Mouse (Mus musculus) intestine, embryonic 14.5 days (tissue): Measurements from ENCODE around the gene Selenom. TPM values are rescaled to one million over a fixed set of nuclear protein-coding genes. Genes with fewer than 3 reads are reported as not detected.

ENCODE experiments used
- ATAC-seq: fragments of 200-750 bp; cut with Nextera tagmentation; replicated peaks from 2 replicates; pipeline ENCODE4 v1.8.0; 2017; ENCODE audit warnings: low read depth, moderate number of reproducible peaks, moderate TSS enrichment, moderate library complexity; ENCODE audit not compliant: low FRiP score, low TSS enrichment
- DNase-seq: peaks from one replicate; pipeline ENCODE4 v3.0.0-alpha.2; 2018; ENCODE audit warnings: low spot score
- H3K27ac ChIP-seq: fragments of 300-500 bp; sonication (generic); 2 replicates; pipeline ENCODE4 v1.5.1; 2014; ENCODE audit warnings: low read depth, mild to moderate bottlenecking, control low read depth
- H3K27me3 ChIP-seq: fragments of 300-500 bp; sonication (generic); replicated peaks from 2 replicates; pipeline ENCODE4 v1.6.1; 2014; ENCODE audit warnings: low read length, control low read depth; ENCODE audit not compliant: control insufficient read depth, insufficient read depth
- H3K36me3 ChIP-seq: fragments of 300-500 bp; sonication (generic); 2 replicates; pipeline ENCODE4 v1.6.1; 2014; ENCODE audit warnings: low read length, control low read depth; ENCODE audit not compliant: control insufficient read depth, insufficient read depth
- H3K4me1 ChIP-seq: fragments of 300-500 bp; sonication (generic); replicated peaks from 2 replicates; pipeline ENCODE4 v1.6.1; 2014; ENCODE audit warnings: low read length, control low read depth, mixed read lengths; ENCODE audit not compliant: control insufficient read depth, insufficient read depth
- H3K4me2 ChIP-seq: fragments of 300-500 bp; sonication (generic); 2 replicates; pipeline ENCODE4 v1.6.1; 2014; ENCODE audit warnings: low read length
- H3K4me3 ChIP-seq: fragments of 300-500 bp; sonication (generic); 2 replicates; pipeline ENCODE4 v1.5.1; 2014; ENCODE audit warnings: low read depth, low read length, control low read depth, mixed read lengths
- H3K9ac ChIP-seq: fragments of 300-500 bp; sonication (generic); 2 replicates; pipeline ENCODE4 v1.6.1; 2014; ENCODE audit warnings: mild to moderate bottlenecking, low read length
- H3K9me3 ChIP-seq: fragments of 300-500 bp; sonication (generic); 2 replicates; pipeline ENCODE4 v1.6.1; 2016; ENCODE audit warnings: low read length, control low read depth; ENCODE audit not compliant: control insufficient read depth
- WGBS: fragments of 180-500 bp; shearing (Covaris S2); extraction: QIAGEN DNeasy Blood & Tissue Kit; methylation state at CpG from one replicate; pipeline ENCODE4 v1.1.7; 2014; 5-methylcytosine and 5-hydroxymethylcytosine counted together
- polyA plus RNA-seq: library from polyadenylated mRNA; unstranded; fragments of >200 nt; fragmentation: Nextera tagmentation; extraction: Ambion mirVana; gene quantifications from 2 replicates; pipeline ENCODE4 v1.2.1, GENCODE M21; 2014

Selenom gene
- 146 and 160 TPM in 2 replicates for polyA plus RNA-seq

GRCm38 (mm10) chr11:3514529-3515054, at the start of gene Selenom:
TSS of gene Selenom (plus strand) at chr11:3514684.
- ATAC-seq (peak; percentile 68), DNase-seq (peak; percentile 98)
- H3K27ac ChIP-seq, result peak within 1 kb of the TSS; percentile 48; the same call in 1 of the 2 replicates

DNA sequence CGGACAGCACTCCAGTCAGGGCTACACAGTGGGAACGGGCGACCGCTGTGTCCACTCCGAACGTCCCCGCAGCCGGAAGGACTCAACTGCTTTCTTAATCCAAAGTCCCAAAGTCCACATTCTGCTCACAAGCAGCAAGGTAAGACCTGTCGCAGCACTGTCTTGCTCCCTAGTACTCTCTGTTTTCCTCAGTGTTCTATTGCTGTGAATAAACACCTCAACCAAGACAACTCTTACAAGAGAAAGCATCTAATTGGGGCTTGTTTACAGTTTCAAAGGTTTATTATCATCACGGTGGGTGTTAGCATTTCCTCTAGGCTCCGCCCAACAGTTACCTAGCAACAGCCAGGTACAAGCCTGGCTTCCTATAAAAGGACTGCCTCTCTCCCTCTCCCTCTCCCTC, 43.0 kb upstream of the Selenom start:
- 22% methylated on average over 11 of the region's 11 CpGs for WGBS
- Histone ChIP-seq H3K9me3 (no peaks in the 10 kb centered on the region), H3K4me1 (no peaks in the 10 kb centered on the region), H3K4me2 (no peak overlapping the region; the same call in 1 of the 2 replicates), H3K4me3 (no peak overlapping the region), H3K36me3 (no peaks in the 10 kb centered on the region), H3K9ac (no peak overlapping the region), H3K27me3 (no peaks in the 10 kb centered on the region), H3K27ac (no peak overlapping the region)
- 0 out of 2 replicates have a peak, but pooled peaks have one; percentile 20 for ATAC-seq
- no peak for DNase-seq

More at GRCm38 (mm10) chr11:3514529-3515054, at the start of gene Selenom:
- Histone ChIP-seq H3K4me2 (peak within 1 kb of the TSS; percentile 69), H3K4me3 (peak within 1 kb of the TSS; percentile 47), H3K4me1 (peaks cover 10% of the 10 kb centered on the region; the same call in 1 of the 2 replicates), H3K9me3 (no peaks in the 10 kb centered on the region), H3K27me3 (no peaks in the 10 kb centered on the region), H3K9ac (peak within 1 kb of the TSS; percentile 51), H3K36me3 (peaks cover 4% of the 10 kb centered on the region; the same call in 1 of the 2 replicates)
- under 1% methylated on average over 26 of the region's 26 CpGs for WGBS

DNA sequence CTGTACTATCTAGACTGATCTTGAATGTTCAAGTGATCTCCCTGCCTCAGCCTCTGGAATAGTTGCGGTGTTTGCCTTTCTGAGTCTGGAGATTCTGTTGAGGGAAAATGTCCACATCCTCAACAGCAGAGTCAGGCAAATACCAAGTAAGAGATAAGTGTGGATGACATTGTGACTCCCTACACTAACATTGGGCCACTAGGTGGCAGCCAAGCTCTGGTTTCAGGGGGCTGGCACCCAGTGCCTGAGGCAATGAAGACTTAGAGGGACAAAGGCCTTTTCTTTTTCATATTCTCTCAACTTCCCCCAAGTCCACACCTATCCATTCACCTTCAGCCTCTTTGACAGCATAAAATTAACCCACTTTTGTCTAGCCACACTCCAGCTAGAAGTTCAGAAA, 42.0 kb upstream of the Selenom start:
- Histone ChIP-seq H3K9me3 (no peaks in the 10 kb centered on the region), H3K9ac (no peak overlapping the region), H3K4me3 (no peak overlapping the region), H3K36me3 (no peaks in the 10 kb centered on the region), H3K4me2 (no peak overlapping the region), H3K4me1 (no peaks in the 10 kb centered on the region), H3K27me3 (no peaks in the 10 kb centered on the region), H3K27ac (no peak overlapping the region)
- 41% methylated on average over 1 of the region's 1 CpGs for WGBS
- peak; percentile 80 for ATAC-seq
- peak; percentile 92 for DNase-seq

GRCm38 (mm10) chr11:3474480-3475115, 39.9 kb upstream of the Selenom start:
- Histone ChIP-seq H3K36me3 (no peaks in the 10 kb centered on the region), H3K4me2 (no peak overlapping the region), H3K4me3 (no peak overlapping the region), H3K27ac (no peak overlapping the region), H3K27me3 (no peaks in the 10 kb centered on the region), H3K9ac (no peak overlapping the region), H3K9me3 (no peaks in the 10 kb centered on the region), H3K4me1 (no peaks in the 10 kb centered on the region)
- ATAC-seq (no peak), DNase-seq (no peak)
- 93% methylated on average over 7 of the region's 7 CpGs for WGBS

DNA sequence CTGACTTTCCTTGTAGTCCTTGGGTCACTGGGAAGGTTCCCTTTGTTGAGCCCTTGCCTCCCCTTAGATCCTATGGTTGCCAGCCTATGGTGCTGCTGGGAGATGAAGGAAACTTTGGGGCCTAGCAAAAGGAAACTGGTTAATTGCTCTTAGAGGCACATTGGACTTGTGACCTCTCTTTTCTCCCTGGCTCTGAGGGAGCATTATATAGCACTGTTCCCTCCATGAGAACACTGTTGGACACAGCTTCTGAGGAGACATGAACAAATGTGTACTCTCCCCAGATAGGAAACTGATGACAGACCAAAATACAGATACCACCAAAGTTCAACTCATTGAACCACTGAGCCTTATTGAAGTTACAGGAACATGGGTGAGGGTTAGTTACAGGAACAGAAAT, 39.0 kb upstream of the Selenom start:
- Histone ChIP-seq H3K27ac (no peak overlapping the region), H3K4me2 (no peak overlapping the region), H3K36me3 (no peaks in the 10 kb centered on the region), H3K4me1 (no peaks in the 10 kb centered on the region), H3K9me3 (no peaks in the 10 kb centered on the region), H3K9ac (no peak overlapping the region), H3K27me3 (no peaks in the 10 kb centered on the region), H3K4me3 (no peak overlapping the region)
- DNase-seq, result no peak
- ATAC-seq, result no peak

DNA sequence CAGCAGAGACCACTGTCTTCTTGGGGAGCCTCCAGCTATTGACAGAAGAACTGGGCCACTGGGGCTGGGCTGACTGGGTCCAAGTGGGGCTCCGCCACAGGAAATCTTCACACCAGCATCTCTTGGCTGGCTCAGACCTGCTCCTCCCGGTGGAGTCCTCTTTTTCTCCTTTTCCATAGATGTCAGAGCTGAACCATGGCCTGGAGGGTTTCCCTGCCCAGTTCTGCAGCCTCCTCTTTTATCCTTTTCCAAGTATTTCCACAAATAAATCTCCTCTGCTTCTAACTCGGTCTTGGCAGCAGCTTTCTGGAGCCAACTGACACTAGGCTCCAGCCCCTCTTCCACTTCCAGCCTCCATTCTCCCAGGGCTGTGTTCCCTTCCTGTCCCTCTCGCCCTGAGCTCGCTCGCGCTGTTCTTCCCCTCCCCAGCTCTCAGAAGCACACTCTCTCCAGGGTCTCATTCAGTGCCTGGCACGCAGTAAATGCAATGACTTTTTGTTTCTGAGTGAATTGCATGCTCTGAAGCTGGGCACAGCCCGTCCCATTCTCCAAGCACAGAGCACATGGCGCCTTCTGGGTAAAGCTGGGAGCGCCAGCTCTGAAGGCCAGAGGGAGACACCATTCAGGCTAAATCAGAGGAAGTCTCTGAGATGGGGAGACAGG, 30.4 kb upstream of the Selenom start:
- no peak overlapping the region for H3K4me3 ChIP-seq
- H3K36me3 ChIP-seq, result no peaks in the 10 kb centered on the region
- no peaks in the 10 kb centered on the region for H3K27me3 ChIP-seq
- no peaks in the 10 kb centered on the region for H3K9me3 ChIP-seq
- 64% methylated on average over 11 of the region's 11 CpGs for WGBS
- DNase-seq, result no peak
- H3K4me2 ChIP-seq, result no peak overlapping the region
- H3K4me1 ChIP-seq, result 0 out of 2 replicates have a peak, but pooled peaks cover 3% of the 10 kb centered on the region
- ATAC-seq, result no peak
- H3K27ac ChIP-seq, result no peak overlapping the region
- no peak overlapping the region for H3K9ac ChIP-seq

- no peaks in the 10 kb centered on the region for H3K36me3 ChIP-seq
- 0 out of 2 replicates have a peak, but pooled peaks cover 3% of the 10 kb centered on the region for H3K4me1 ChIP-seq
- no peak for ATAC-seq
- no peaks in the 10 kb centered on the region for H3K27me3 ChIP-seq
- no peak overlapping the region for H3K4me3 ChIP-seq
- no peaks in the 10 kb centered on the region for H3K9me3 ChIP-seq
- H3K9ac ChIP-seq, result no peak overlapping the region
- DNase-seq, result no peak
- no peak overlapping the region for H3K4me2 ChIP-seq
- WGBS, result 71% methylated on average over 7 of the region's 7 CpGs
- no peak overlapping the region for H3K27ac ChIP-seq
Observed at GRCm38 (mm10) chr11:3486349-3486748, 28.1 kb upstream of the Selenom start.

GRCm38 (mm10) chr11:3487952-3488570, 26.4 kb upstream of the Selenom start, which contains the start of gene Pla2g3:
TSS of gene Pla2g3 (plus strand) at chr11:3488284.
- H3K4me3 ChIP-seq, result no peak within 1 kb of the TSS
- 0 out of 2 replicates have a peak, but pooled peaks cover 3% of the 10 kb centered on the region for H3K4me1 ChIP-seq
- H3K4me2 ChIP-seq, result no peak within 1 kb of the TSS
- no peaks in the 10 kb centered on the region for H3K36me3 ChIP-seq
- DNase-seq (no peak), ATAC-seq (no peak)
- no peaks in the 10 kb centered on the region for H3K27me3 ChIP-seq
- no peak within 1 kb of the TSS for H3K27ac ChIP-seq
- WGBS, result 20% methylated on average over 11 of the region's 11 CpGs
- no peaks in the 10 kb centered on the region for H3K9me3 ChIP-seq
- H3K9ac ChIP-seq, result no peak within 1 kb of the TSS
